Mouse (Mus musculus) kidney, embryonic 15.5 days (tissue): ENCODE measurements around the gene Chst2. TPM values are rescaled to one million over a fixed set of nuclear protein-coding genes. Genes with fewer than 3 reads are reported as not detected.

Experiments
- ATAC-seq: fragments of 200-750 bp; cut with Nextera tagmentation; replicated peaks from 2 replicates; pipeline ENCODE4 v1.8.0; 2017; ENCODE audit warnings: moderate TSS enrichment; ENCODE audit not compliant: low FRiP score
- H3K27ac ChIP-seq: fragments of 300-500 bp; sonication (generic); 2 replicates; pipeline ENCODE4 v1.5.1; 2015; ENCODE audit warnings: mild to moderate bottlenecking, inconsistent platforms
- H3K27me3 ChIP-seq: fragments of 300-500 bp; sonication (generic); 2 replicates; pipeline ENCODE4 v1.6.1; 2015; ENCODE audit warnings: inconsistent platforms
- H3K36me3 ChIP-seq: fragments of 300-500 bp; sonication (generic); 2 replicates; pipeline ENCODE4 v1.6.1; 2015; ENCODE audit warnings: inconsistent platforms
- H3K4me1 ChIP-seq: fragments of 300-500 bp; sonication (generic); 2 replicates; pipeline ENCODE4 v1.6.1; 2015; ENCODE audit warnings: inconsistent platforms
- H3K4me2 ChIP-seq: fragments of 300-500 bp; sonication (generic); 2 replicates; pipeline ENCODE4 v1.6.1; 2015; ENCODE audit warnings: moderate library complexity, mild to moderate bottlenecking, inconsistent platforms
- H3K4me3 ChIP-seq: fragments of 300-500 bp; sonication (generic); replicated peaks from 2 replicates; pipeline ENCODE4 v1.5.1; 2015; ENCODE audit warnings: mild to moderate bottlenecking, inconsistent platforms
- H3K9ac ChIP-seq: fragments of 300-500 bp; sonication (generic); 2 replicates; pipeline ENCODE4 v1.6.1; 2015; ENCODE audit warnings: mild to moderate bottlenecking, inconsistent platforms
- H3K9me3 ChIP-seq: fragments of 300-500 bp; sonication (generic); replicated peaks from 2 replicates; pipeline ENCODE4 v1.6.1; 2016; ENCODE audit warnings: inconsistent platforms
- WGBS: fragments of 180-500 bp; shearing (Covaris S2); methylation state at CpG from one replicate; pipeline ENCODE4 v1.1.7; 2015; ENCODE audit warnings: mixed read lengths; 5-methylcytosine and 5-hydroxymethylcytosine counted together
- polyA plus RNA-seq: library from polyadenylated mRNA; unstranded; fragments of >200 nt; fragmentation: Nextera tagmentation; extraction: Ambion mirVana; gene quantifications from 2 replicates; pipeline ENCODE4 v1.2.1, GENCODE M21; 2015

Chst2 gene
- polyA plus RNA-seq, 1 experiment from 2014 or later: 7.1 TPM

DNA sequence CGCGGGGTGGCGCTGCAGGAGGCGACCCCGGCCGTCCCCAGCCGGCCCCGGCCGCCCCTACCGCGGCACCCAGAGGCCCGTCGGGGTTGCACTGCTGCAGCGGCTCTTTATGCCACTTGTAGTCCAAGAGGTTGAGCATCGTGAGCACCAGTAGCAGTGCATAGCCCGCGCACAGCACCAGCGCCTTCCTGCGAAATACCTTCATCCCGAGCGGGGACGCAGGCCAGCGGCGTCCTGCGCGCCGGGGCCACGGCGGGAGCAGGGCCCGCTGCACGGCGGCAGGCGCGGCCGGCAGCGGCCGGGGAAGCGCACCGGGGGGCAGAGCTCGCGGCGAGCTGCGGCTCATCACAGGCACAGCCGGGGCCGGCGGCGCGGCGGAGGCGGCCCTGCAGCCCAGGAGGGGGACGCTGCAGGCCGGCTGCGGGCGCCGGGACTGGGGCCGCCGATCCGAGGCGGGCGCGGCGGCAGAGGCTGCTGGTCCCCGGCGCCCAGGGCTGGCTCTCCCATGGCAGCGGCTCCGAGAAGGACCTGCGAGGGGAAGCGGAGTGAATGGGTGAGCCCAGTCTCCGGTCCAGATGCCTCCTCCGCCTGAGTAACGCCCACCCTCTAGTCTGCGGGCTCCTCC, 464 bp downstream of the Chst2 start:
- under 1% methylated on average over 67 of the region's 72 CpGs for WGBS
- no peaks in the 10 kb centered on the region for H3K9me3 ChIP-seq
- peak overlapping the region; percentile 96 for H3K4me2 ChIP-seq
- H3K27me3 ChIP-seq: peaks cover 11% of the 10 kb centered on the region
- peak overlapping the region; percentile 95 for H3K27ac ChIP-seq
- H3K36me3 ChIP-seq: no peaks in the 10 kb centered on the region
- ATAC-seq: peak; percentile 10
- peak overlapping the region; percentile 75 for H3K4me3 ChIP-seq
- H3K9ac ChIP-seq: peak overlapping the region; percentile 81
- peaks cover 40% of the 10 kb centered on the region for H3K4me1 ChIP-seq

GRCm38 (mm10) chr9:95405511-95405945, 994 bp downstream of the Chst2 start:
- peaks cover 40% of the 10 kb centered on the region for H3K4me1 ChIP-seq
- H3K4me3 ChIP-seq: peak overlapping the region; percentile 75
- peak; percentile 20 for ATAC-seq
- H3K9me3 ChIP-seq: no peaks in the 10 kb centered on the region
- peak overlapping the region; percentile 81 for H3K9ac ChIP-seq
- H3K4me2 ChIP-seq: peak overlapping the region; percentile 96
- H3K27ac ChIP-seq: peak overlapping the region; percentile 95
- peaks cover 11% of the 10 kb centered on the region for H3K27me3 ChIP-seq
- under 1% methylated on average over 30 of the region's 30 CpGs for WGBS
- no peaks in the 10 kb centered on the region for H3K36me3 ChIP-seq

DNA sequence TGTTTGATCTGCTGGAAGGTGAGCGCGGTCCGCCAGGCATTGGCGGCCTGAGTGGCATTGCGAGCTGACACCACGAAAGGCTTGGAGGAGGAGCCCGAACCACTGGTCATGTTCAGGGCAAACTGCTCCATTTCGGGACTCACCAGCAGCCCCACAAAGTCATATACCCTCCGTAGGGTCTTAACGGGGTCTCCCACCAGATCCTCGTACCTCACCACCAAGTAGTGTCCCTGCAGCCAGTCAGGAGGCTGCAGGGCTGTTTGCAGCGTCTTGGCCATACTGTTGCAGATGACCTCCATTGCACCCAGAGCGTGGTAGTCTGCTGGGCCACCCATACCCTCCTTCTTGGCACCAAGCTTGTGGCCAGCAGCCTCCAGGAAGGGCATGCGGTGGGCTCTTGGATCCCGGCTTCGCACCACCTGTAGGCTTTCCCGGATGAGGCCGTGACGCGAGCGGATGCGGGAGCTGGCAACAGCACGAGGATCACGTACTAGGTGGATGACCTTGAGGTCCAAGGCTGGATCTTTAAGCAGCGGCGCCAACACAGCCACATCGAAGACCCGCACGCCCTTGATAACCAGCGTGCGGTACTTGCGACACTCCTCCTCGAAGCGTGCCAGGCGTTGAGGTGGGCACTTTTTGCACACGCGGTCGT, 1.6 kb downstream of the Chst2 start:
- no peak for ATAC-seq
- H3K9ac ChIP-seq: peak overlapping the region; percentile 81; the same call in 1 of the 2 replicates
- WGBS: 60% methylated on average over 38 of the region's 38 CpGs

DNA sequence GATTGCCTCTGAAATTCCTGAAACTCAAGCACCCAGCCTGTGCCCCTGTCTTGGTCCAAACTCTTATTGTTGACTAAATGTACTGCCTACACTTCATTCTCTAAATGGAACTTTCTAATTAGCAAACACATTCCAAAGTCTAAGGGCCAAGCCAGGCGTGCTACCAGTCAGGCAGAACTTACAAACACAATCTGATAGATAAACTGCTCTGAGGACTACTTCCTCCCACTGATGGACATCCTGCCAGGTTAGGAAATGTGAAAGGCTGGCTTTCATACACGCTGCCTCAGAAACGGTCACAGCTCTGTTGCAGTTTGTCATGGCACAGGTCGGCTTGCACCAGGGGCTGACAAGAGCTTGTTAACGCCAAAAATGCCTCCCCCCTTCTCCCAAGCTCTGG, 4.8 kb downstream of the Chst2 start:
- Histone ChIP-seq H3K36me3 (no peaks in the 10 kb centered on the region), H3K27ac (0 out of 2 replicates have a peak overlapping the region, but pooled peaks have one; percentile 41), H3K4me1 (peaks cover 29% of the 10 kb centered on the region), H3K9me3 (no peaks in the 10 kb centered on the region), H3K9ac (no peak overlapping the region), H3K4me2 (no peak overlapping the region), H3K4me3 (no peak overlapping the region), H3K27me3 (peaks cover 9% of the 10 kb centered on the region)
- WGBS: 34% methylated on average over 5 of the region's 5 CpGs
- ATAC-seq: no peak

More for the DNA sequence above, 1.6 kb downstream of the Chst2 start:
- Histone ChIP-seq H3K27me3 (peaks cover 11% of the 10 kb centered on the region), H3K36me3 (no peaks in the 10 kb centered on the region), H3K27ac (no peak overlapping the region), H3K4me3 (peak overlapping the region; percentile 75), H3K4me1 (peaks cover 40% of the 10 kb centered on the region), H3K4me2 (peak overlapping the region; percentile 96), H3K9me3 (no peaks in the 10 kb centered on the region)

GRCm38 (mm10) chr9:95392011-95392410, 14.5 kb downstream of the Chst2 start:
- H3K4me1 ChIP-seq: no peaks in the 10 kb centered on the region
- H3K36me3 ChIP-seq: no peaks in the 10 kb centered on the region
- no peak overlapping the region for H3K4me3 ChIP-seq
- no peaks in the 10 kb centered on the region for H3K27me3 ChIP-seq
- no peak overlapping the region for H3K9ac ChIP-seq
- no peaks in the 10 kb centered on the region for H3K9me3 ChIP-seq
- WGBS: 58% methylated on average over 1 of the region's 1 CpGs
- no peak overlapping the region for H3K27ac ChIP-seq
- H3K4me2 ChIP-seq: no peak overlapping the region
- no peak for ATAC-seq

- ATAC-seq: no peak
- Histone ChIP-seq H3K4me1 (no peaks in the 10 kb centered on the region), H3K4me2 (no peak overlapping the region), H3K27ac (no peak overlapping the region), H3K27me3 (no peaks in the 10 kb centered on the region), H3K36me3 (no peaks in the 10 kb centered on the region), H3K9me3 (no peaks in the 10 kb centered on the region), H3K4me3 (no peak overlapping the region), H3K9ac (no peak overlapping the region)
- WGBS: 82% methylated on average over 3 of the region's 3 CpGs
Measured at GRCm38 (mm10) chr9:95389956-95390355, 16.6 kb downstream of the Chst2 start.

- ATAC-seq: no peak
- Histone ChIP-seq H3K27me3 (no peaks in the 10 kb centered on the region), H3K27ac (no peak overlapping the region), H3K9me3 (no peaks in the 10 kb centered on the region), H3K9ac (no peak overlapping the region), H3K4me1 (no peaks in the 10 kb centered on the region), H3K4me3 (no peak overlapping the region), H3K36me3 (no peaks in the 10 kb centered on the region), H3K4me2 (no peak overlapping the region)
- WGBS: 73% methylated on average over 8 of the region's 8 CpGs
Measured at GRCm38 (mm10) chr9:95387881-95388380, 18.6 kb downstream of the Chst2 start.

- Histone ChIP-seq H3K4me1 (no peaks in the 10 kb centered on the region), H3K27ac (no peak overlapping the region), H3K4me2 (no peak overlapping the region), H3K9me3 (no peaks in the 10 kb centered on the region), H3K36me3 (no peaks in the 10 kb centered on the region), H3K4me3 (no peak overlapping the region), H3K9ac (no peak overlapping the region), H3K27me3 (no peaks in the 10 kb centered on the region)
- WGBS: 54% methylated on average over 1 of the region's 1 CpGs
- ATAC-seq: no peak
Measured at GRCm38 (mm10) chr9:95375966-95376365, 30.6 kb downstream of the Chst2 start.

DNA sequence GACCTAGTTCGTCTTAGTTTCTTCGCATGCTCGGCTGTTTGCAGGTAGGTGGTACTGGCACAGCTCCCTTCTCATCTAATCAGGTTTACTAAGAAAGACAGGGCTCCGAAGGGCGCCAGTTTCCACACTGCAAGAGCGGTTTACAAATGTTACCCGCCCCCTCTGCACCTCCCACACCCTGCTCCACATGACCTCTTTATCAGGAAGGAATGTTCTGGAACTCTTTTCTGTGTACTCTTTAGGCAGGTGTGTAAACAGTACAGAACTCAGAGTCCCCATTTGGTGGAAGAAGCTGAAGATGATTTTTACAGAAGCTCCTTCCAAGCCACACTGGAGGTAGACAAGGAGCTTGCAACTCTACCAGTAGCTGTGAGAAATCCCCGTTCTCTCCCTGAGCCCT, 31.2 kb downstream of the Chst2 start:
- H3K36me3 ChIP-seq: no peaks in the 10 kb centered on the region
- H3K4me1 ChIP-seq: no peaks in the 10 kb centered on the region
- 77% methylated on average over 8 of the region's 8 CpGs for WGBS
- no peak overlapping the region for H3K9ac ChIP-seq
- no peaks in the 10 kb centered on the region for H3K27me3 ChIP-seq
- no peak overlapping the region for H3K4me3 ChIP-seq
- H3K4me2 ChIP-seq: no peak overlapping the region
- H3K27ac ChIP-seq: no peak overlapping the region
- no peaks in the 10 kb centered on the region for H3K9me3 ChIP-seq
- ATAC-seq: no peak

DNA sequence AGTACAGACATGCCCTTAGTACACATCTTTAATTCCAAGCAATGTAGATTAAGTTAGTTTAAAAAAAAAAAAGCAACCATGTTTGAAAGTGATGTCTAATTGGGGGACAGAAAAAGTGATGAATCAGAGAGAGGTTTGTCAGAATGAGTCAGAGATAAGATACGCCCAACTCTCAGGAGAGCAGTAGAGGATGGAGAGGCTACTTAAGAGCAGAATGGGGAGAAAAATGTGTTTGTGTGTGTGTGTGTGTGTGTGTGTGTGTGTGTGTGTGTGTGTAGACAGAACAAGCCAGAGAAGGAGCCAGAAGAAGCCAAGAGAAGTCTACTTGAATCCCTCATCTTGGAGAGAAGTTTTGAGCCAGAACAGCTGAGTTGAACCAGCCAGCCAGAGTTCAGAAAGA, 32.8 kb downstream of the Chst2 start:
- H3K27ac ChIP-seq: no peak overlapping the region
- H3K4me1 ChIP-seq: no peaks in the 10 kb centered on the region
- H3K4me3 ChIP-seq: no peak overlapping the region
- H3K4me2 ChIP-seq: no peak overlapping the region
- H3K9ac ChIP-seq: no peak overlapping the region
- no peak for ATAC-seq
- no peaks in the 10 kb centered on the region for H3K27me3 ChIP-seq
- peaks cover 5% of the 10 kb centered on the region; the same call in 1 of the 2 replicates for H3K9me3 ChIP-seq
- H3K36me3 ChIP-seq: no peaks in the 10 kb centered on the region
- WGBS: 96% methylated on average over 1 of the region's 1 CpGs

DNA sequence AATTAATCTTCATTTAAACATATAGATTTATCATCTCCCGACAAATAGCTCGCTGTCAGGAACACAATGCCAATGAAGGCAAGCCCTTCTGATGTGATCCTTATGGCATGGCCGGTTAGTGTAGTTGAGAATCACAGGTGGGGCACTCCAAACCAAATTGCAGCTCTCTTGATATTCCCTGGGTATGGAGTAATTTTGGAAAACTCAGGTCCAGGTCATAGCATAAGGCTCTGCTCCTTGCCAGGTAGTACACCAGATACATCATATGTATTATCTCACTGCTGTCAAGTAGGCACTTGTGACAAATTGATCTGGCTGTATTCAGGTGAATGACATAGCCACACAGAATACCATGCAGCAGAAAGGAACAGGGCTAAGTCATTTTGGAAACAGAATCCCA, 40.6 kb downstream of the Chst2 start:
- H3K4me1 ChIP-seq: no peaks in the 10 kb centered on the region
- no peak overlapping the region for H3K9ac ChIP-seq
- H3K4me2 ChIP-seq: no peak overlapping the region
- no peak for ATAC-seq
- peaks cover 5% of the 10 kb centered on the region; the same call in 1 of the 2 replicates for H3K9me3 ChIP-seq
- WGBS: 95% methylated on average over 3 of the region's 3 CpGs
- H3K27ac ChIP-seq: no peak overlapping the region
- no peaks in the 10 kb centered on the region for H3K36me3 ChIP-seq
- H3K4me3 ChIP-seq: no peak overlapping the region
- H3K27me3 ChIP-seq: no peaks in the 10 kb centered on the region

DNA sequence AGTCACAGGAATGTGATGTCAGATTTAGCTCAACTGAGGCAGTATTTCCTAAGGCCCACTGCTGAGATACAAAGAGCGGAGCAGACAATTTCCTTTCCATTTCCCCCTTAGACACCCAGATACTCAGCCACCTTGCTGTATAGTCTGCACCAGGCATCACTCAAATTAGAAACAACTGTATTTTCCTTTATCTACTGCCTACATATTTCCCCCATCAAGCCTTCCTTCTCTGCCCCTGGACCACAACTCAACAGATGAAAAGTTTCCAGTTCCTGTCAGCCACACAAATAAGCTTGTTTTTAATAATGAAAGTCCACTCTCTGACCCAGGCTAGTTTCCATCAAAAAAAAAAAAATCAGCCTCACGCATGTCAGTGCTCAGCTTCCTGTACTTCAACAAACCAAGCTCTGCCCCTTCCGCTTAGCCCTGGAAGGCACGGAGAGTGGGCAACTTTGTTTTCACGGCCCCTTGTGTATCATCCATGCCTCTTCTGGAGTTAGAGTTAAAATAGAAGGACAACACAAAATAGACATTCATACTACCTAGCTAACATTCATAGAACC, 52.6 kb downstream of the Chst2 start:
- no peak overlapping the region for H3K9ac ChIP-seq
- no peak overlapping the region for H3K4me2 ChIP-seq
- H3K27me3 ChIP-seq: no peaks in the 10 kb centered on the region
- no peaks in the 10 kb centered on the region for H3K36me3 ChIP-seq
- H3K4me1 ChIP-seq: no peaks in the 10 kb centered on the region
- ATAC-seq: no peak
- H3K27ac ChIP-seq: no peak overlapping the region
- H3K9me3 ChIP-seq: no peaks in the 10 kb centered on the region
- WGBS: 80% methylated on average over 5 of the region's 5 CpGs
- no peak overlapping the region for H3K4me3 ChIP-seq
